Mouse (Mus musculus) heart, embryonic 12.5 days (tissue): ENCODE data around the gene Fam89a. TPM values are rescaled to one million over a fixed set of nuclear protein-coding genes. Genes with fewer than 3 reads are reported as not detected.

ENCODE experiments used
- ATAC-seq: fragments of 200-750 bp; cut with Nextera tagmentation; 2 replicates; pipeline ENCODE4 v1.8.0; 2017; ENCODE audit warnings: moderate TSS enrichment, moderate library complexity; ENCODE audit not compliant: insufficient number of reproducible peaks, low FRiP score
- H3K27ac ChIP-seq: fragments of 300-500 bp; sonication (generic); 2 replicates; pipeline ENCODE4 v1.5.1; 2016; ENCODE audit warnings: mild to moderate bottlenecking, moderate library complexity; ENCODE audit not compliant: poor library complexity, severe bottlenecking
- H3K27me3 ChIP-seq: fragments of 300-500 bp; sonication (generic); replicated peaks from 2 replicates; pipeline ENCODE4 v1.6.1; 2016; ENCODE audit warnings: mild to moderate bottlenecking, moderate library complexity
- H3K36me3 ChIP-seq: fragments of 300-500 bp; sonication (generic); 2 replicates; pipeline ENCODE4 v1.6.1; 2016; ENCODE audit warnings: mild to moderate bottlenecking, moderate library complexity
- H3K4me1 ChIP-seq: fragments of 300-500 bp; sonication (generic); replicated peaks from 2 replicates; pipeline ENCODE4 v1.6.1; 2016; ENCODE audit warnings: mild to moderate bottlenecking
- H3K4me2 ChIP-seq: fragments of 300-500 bp; sonication (generic); 2 replicates; pipeline ENCODE4 v1.6.1; 2016; ENCODE audit warnings: mild to moderate bottlenecking, moderate library complexity
- H3K4me3 ChIP-seq: fragments of 300-500 bp; sonication (generic); 2 replicates; pipeline ENCODE4 v1.5.1; 2016; ENCODE audit warnings: mild to moderate bottlenecking
- H3K9ac ChIP-seq: fragments of 300-500 bp; sonication (generic); 2 replicates; pipeline ENCODE4 v1.6.1; 2016; ENCODE audit warnings: mild to moderate bottlenecking, moderate library complexity
- H3K9me3 ChIP-seq: fragments of 300-500 bp; sonication (generic); replicated peaks from 2 replicates; pipeline ENCODE4 v1.6.1; 2016; ENCODE audit warnings: mild to moderate bottlenecking, moderate library complexity
- WGBS: fragments of 180-500 bp; shearing (Covaris S2); methylation state at CpG from one replicate; pipeline ENCODE4 v1.1.7; 2016; 5-methylcytosine and 5-hydroxymethylcytosine counted together
- polyA plus RNA-seq: library from polyadenylated mRNA; unstranded; fragments of >200 nt; fragmentation: Nextera tagmentation; extraction: Ambion mirVana; gene quantifications from 2 replicates; pipeline ENCODE4 v1.2.1, GENCODE M21; 2016

Fam89a gene
- polyA plus RNA-seq, 1 experiment from 2014 or later = 2.6 TPM

- no peaks in the 10 kb centered on the region for H3K9me3 ChIP-seq
- H3K4me1 ChIP-seq = peaks cover 31% of the 10 kb centered on the region
- H3K9ac ChIP-seq = no peak overlapping the region
- H3K4me3 ChIP-seq = no peak overlapping the region
- peaks cover 42% of the 10 kb centered on the region for H3K27me3 ChIP-seq
- ATAC-seq = no peak
- 20% methylated on average over 11 of the region's 11 CpGs for WGBS
- no peak overlapping the region for H3K27ac ChIP-seq
- no peaks in the 10 kb centered on the region for H3K36me3 ChIP-seq
- no peak overlapping the region for H3K4me2 ChIP-seq
Measured at GRCm38 (mm10) chr8:124754101-124754791, 2.6 kb upstream of the Fam89a start.

- WGBS = 37% methylated on average over 21 of the region's 21 CpGs
Measured at GRCm38 (mm10) chr8:124752325-124752862, 762 bp upstream of the Fam89a start.

GRCm38 (mm10) chr8:124751191-124751590 is 441 bp downstream of the Fam89a start:
- H3K9me3 ChIP-seq = no peaks in the 10 kb centered on the region
- H3K4me3 ChIP-seq = peak overlapping the region; percentile 60
- peak overlapping the region; percentile 68 for H3K9ac ChIP-seq
- 0 out of 2 replicates have a peak, but pooled peaks have one; percentile 19 for ATAC-seq
- peak overlapping the region; percentile 90 for H3K4me2 ChIP-seq
- peaks cover 42% of the 10 kb centered on the region for H3K27me3 ChIP-seq
- no peak overlapping the region for H3K27ac ChIP-seq
- under 1% methylated on average over 31 of the region's 31 CpGs for WGBS
- no peaks in the 10 kb centered on the region for H3K36me3 ChIP-seq
- peaks cover 31% of the 10 kb centered on the region for H3K4me1 ChIP-seq

More at GRCm38 (mm10) chr8:124752325-124752862, 762 bp upstream of the Fam89a start:
- H3K4me3 ChIP-seq = peak overlapping the region; percentile 60
- H3K27me3 ChIP-seq = peaks cover 42% of the 10 kb centered on the region
- H3K27ac ChIP-seq = no peak overlapping the region
- no peaks in the 10 kb centered on the region for H3K36me3 ChIP-seq
- no peak for ATAC-seq
- peak overlapping the region; percentile 68; the same call in 1 of the 2 replicates for H3K9ac ChIP-seq
- no peaks in the 10 kb centered on the region for H3K9me3 ChIP-seq
- peaks cover 31% of the 10 kb centered on the region for H3K4me1 ChIP-seq
- H3K4me2 ChIP-seq = peak overlapping the region; percentile 90

- ATAC-seq = no peak
- no peak overlapping the region for H3K4me3 ChIP-seq
- H3K9me3 ChIP-seq = no peaks in the 10 kb centered on the region
- H3K4me2 ChIP-seq = no peak overlapping the region
- H3K27me3 ChIP-seq = peaks cover 22% of the 10 kb centered on the region
- peaks cover 21% of the 10 kb centered on the region for H3K4me1 ChIP-seq
- no peak overlapping the region for H3K27ac ChIP-seq
- WGBS = 69% methylated on average over 13 of the region's 13 CpGs
- no peaks in the 10 kb centered on the region for H3K36me3 ChIP-seq
- no peak overlapping the region for H3K9ac ChIP-seq
Measured at GRCm38 (mm10) chr8:124746661-124747060, 5.0 kb downstream of the Fam89a start.

- Histone ChIP-seq H3K4me2 (no peak overlapping the region), H3K9me3 (peaks cover 4% of the 10 kb centered on the region; the same call in 1 of the 2 replicates), H3K9ac (no peak overlapping the region), H3K27me3 (no peaks in the 10 kb centered on the region), H3K27ac (no peak overlapping the region), H3K36me3 (peaks cover 29% of the 10 kb centered on the region), H3K4me3 (no peak overlapping the region), H3K4me1 (peaks cover 13% of the 10 kb centered on the region; the same call in 1 of the 2 replicates)
- WGBS = 79% methylated on average over 1 of the region's 1 CpGs
- no peak for ATAC-seq
Measured at GRCm38 (mm10) chr8:124739268-124739667, 12.4 kb downstream of the Fam89a start.

- H3K36me3 ChIP-seq = peaks cover 56% of the 10 kb centered on the region
- peaks cover 8% of the 10 kb centered on the region; the same call in 1 of the 2 replicates for H3K4me1 ChIP-seq
- WGBS = 69% methylated on average over 3 of the region's 3 CpGs
- ATAC-seq = no peak
- no peak overlapping the region for H3K4me3 ChIP-seq
- peaks cover 4% of the 10 kb centered on the region; the same call in 1 of the 2 replicates for H3K9me3 ChIP-seq
- H3K27me3 ChIP-seq = no peaks in the 10 kb centered on the region
- H3K27ac ChIP-seq = no peak overlapping the region
- no peak overlapping the region for H3K9ac ChIP-seq
- no peak overlapping the region for H3K4me2 ChIP-seq
Measured at GRCm38 (mm10) chr8:124735371-124735911, 16.2 kb downstream of the Fam89a start.

- Histone ChIP-seq H3K4me2 (no peak overlapping the region), H3K27me3 (no peaks in the 10 kb centered on the region), H3K9me3 (peaks cover 4% of the 10 kb centered on the region; the same call in 1 of the 2 replicates), H3K27ac (no peak overlapping the region), H3K9ac (no peak overlapping the region), H3K36me3 (peaks cover 79% of the 10 kb centered on the region), H3K4me3 (no peak overlapping the region), H3K4me1 (peaks cover 5% of the 10 kb centered on the region; the same call in 1 of the 2 replicates)
- no peak for ATAC-seq
- 88% methylated on average over 8 of the region's 8 CpGs for WGBS
Measured at GRCm38 (mm10) chr8:124732828-124733227, 18.8 kb downstream of the Fam89a start.

GRCm38 (mm10) chr8:124724301-124724700 is 27.3 kb downstream of the Fam89a start:
- Histone ChIP-seq H3K9ac (no peak overlapping the region), H3K4me1 (peaks cover 23% of the 10 kb centered on the region), H3K36me3 (peaks cover 30% of the 10 kb centered on the region), H3K9me3 (no peaks in the 10 kb centered on the region), H3K4me2 (no peak overlapping the region), H3K27ac (no peak overlapping the region), H3K4me3 (no peak overlapping the region), H3K27me3 (no peaks in the 10 kb centered on the region)
- WGBS = 93% methylated on average over 7 of the region's 7 CpGs
- no peak for ATAC-seq

GRCm38 (mm10) chr8:124721862-124722515 is 29.6 kb downstream of the Fam89a start, which contains the start of the genes Ttc13 and Arv1:
Ttc13 (minus strand) TSS chr8:124721983.
Arv1 (plus strand) TSS chr8:124722139.
- 0 out of 2 replicates have a peak within 1 kb of the TSS, but pooled peaks have one; percentile 35 for H3K27ac ChIP-seq
- no peaks in the 10 kb centered on the region for H3K27me3 ChIP-seq
- ATAC-seq = peak; percentile 100
- peak within 1 kb of the TSS; percentile 92 for H3K4me3 ChIP-seq
- under 1% methylated on average over 58 of the region's 59 CpGs for WGBS
- H3K4me2 ChIP-seq = peak within 1 kb of the TSS; percentile 94
- H3K36me3 ChIP-seq = peaks cover 13% of the 10 kb centered on the region
- H3K9ac ChIP-seq = peak within 1 kb of the TSS; percentile 92
- H3K9me3 ChIP-seq = no peaks in the 10 kb centered on the region
- peaks cover 23% of the 10 kb centered on the region for H3K4me1 ChIP-seq

- H3K4me2 ChIP-seq = peak overlapping the region; percentile 94
- peaks cover 9% of the 10 kb centered on the region for H3K36me3 ChIP-seq
- no peak overlapping the region for H3K27ac ChIP-seq
- peak overlapping the region; percentile 92 for H3K4me3 ChIP-seq
- peak; percentile 0; the same call in 1 of the 2 replicates for ATAC-seq
- peaks cover 25% of the 10 kb centered on the region for H3K4me1 ChIP-seq
- peak overlapping the region; percentile 92 for H3K9ac ChIP-seq
- no peaks in the 10 kb centered on the region for H3K27me3 ChIP-seq
- H3K9me3 ChIP-seq = no peaks in the 10 kb centered on the region
- 2% methylated on average over 31 of the region's 31 CpGs for WGBS
Measured at GRCm38 (mm10) chr8:124720938-124721861, 30.4 kb downstream of the Fam89a start.
